Mouse (Mus musculus): ENCODE results near the gene Samd8.

- no peak for TF ChIP-seq CTCF (IDR thresholded peaks at IDR 0.05; ENCODE audit: low read depth, low read length)
- no peak for TF ChIP-seq POLR2A (IDR thresholded peaks at IDR 0.05; ENCODE audit: borderline replicate concordance, low read depth, low read length)
Measured at GRCm38 (mm10) chr14:21729031-21729732, 21.1 kb upstream of the Samd8 start.
